In the genomic region with DNA sequence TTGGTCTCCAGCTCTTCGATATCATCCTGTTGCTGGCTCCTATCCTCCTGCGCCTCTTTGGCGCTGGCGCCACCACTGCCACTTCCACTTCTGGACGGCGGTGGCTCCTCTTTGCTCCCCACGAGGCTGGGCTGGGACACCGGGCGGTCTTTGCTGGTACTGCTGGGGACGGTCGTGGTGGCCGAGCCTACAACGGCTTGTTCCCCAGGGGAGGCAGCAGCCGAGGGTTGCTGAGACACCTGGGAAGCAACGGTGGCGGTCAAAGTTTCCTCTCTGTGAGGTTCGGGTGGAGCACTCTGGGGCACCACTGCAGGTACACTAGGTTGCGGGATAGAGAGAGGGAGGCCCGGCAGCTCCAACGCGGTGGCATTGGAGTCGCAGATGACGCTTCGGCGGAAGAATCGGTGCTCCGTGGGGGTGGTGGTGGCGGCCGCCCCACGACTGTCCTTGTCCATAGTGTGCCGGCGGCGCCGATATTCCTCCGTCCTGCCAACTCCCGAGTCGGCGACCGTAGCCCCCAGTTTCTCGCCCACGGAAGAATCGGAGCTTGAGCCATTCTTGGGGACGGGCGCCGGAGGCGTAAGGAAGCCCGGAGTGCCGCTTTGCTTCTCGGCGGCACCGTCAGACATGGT, we compare ENCODE assay signal across 9 mouse cellular contexts. TPM values are rescaled to one million over a fixed set of nuclear protein-coding genes. Genes with fewer than 3 reads are reported as not detected.
DNase-seq lines count a peak whose midpoint lies in the region; ATAC-seq and TF ChIP-seq lines count a peak whose summit lies in the region.
"Had no signal": no experiment of that assay in that cellular context is flagged by ENCODE, and none has a peak within 500 bp of the region (broad histone marks: within the 10 kb centered on the region; RNA-seq: fewer than 3 reads in every experiment).

No protein-coding gene starts in this region.

- peaks cover 50% of the 10 kb centered on the region for H3K4me1 ChIP-seq in E14TG2a.4 (replicated peaks; ENCODE audit: low read depth, low read length)
- peaks cover 26% of the 10 kb centered on the region for H3K4me1 ChIP-seq in forebrain, embryonic 13.5 days
- peaks cover 10% of the 10 kb centered on the region for H3K4me1 ChIP-seq in heart, postnatal 0 days (ENCODE audit: control insufficient read depth, insufficient read depth)
- H3K4me1 ChIP-seq in liver, postnatal 0 days (ENCODE audit: insufficient read depth), result peaks cover 14% of the 10 kb centered on the region
- H3K4me1 ChIP-seq in neural tube, embryonic 12.5 days, result peaks cover 15% of the 10 kb centered on the region
- peaks cover 5% of the 10 kb centered on the region; the same call in 1 of the 2 replicates for H3K4me1 ChIP-seq in stomach, postnatal 0 days (replicated peaks; ENCODE audit: control insufficient read depth, insufficient read depth)

- H3K27ac ChIP-seq in forebrain, embryonic 13.5 days, result peak overlapping the region; percentile 98
- peak overlapping the region; percentile 98 for H3K27ac ChIP-seq in heart, postnatal 0 days (ENCODE audit: low read depth)
- H3K27ac ChIP-seq in liver, postnatal 0 days (ENCODE audit: low read depth), result peak overlapping the region; percentile 97
- no peak overlapping the region; the same call in 1 of the 2 replicates for H3K27ac ChIP-seq in neural tube, embryonic 12.5 days
- H3K27ac ChIP-seq in stomach, postnatal 0 days (replicated peaks), result peak overlapping the region; percentile 99

- TF ChIP-seq CTCF in E14TG2a.4 (conservative IDR thresholded peaks at IDR 0.05; ENCODE audit: low read length), result no peak
- TF ChIP-seq CTCF in heart, postnatal 0 days (IDR thresholded peaks at IDR 0.05; ENCODE audit: low read depth), result peak; percentile 55
- TF ChIP-seq CTCF in liver, postnatal 0 days (IDR thresholded peaks at IDR 0.05; ENCODE audit: low read depth), result peak; percentile 75
- peak; percentile 72 for TF ChIP-seq CTCF in stomach, postnatal 0 days (IDR thresholded peaks at IDR 0.05; ENCODE audit: low read depth)

- peak; percentile 73 for DNase-seq in c-Kit-positive CD71-negative TER-119-negative erythroid progenitor cells, embryonic 14.5 days (ENCODE audit: low read depth)
- peak; percentile 81 for DNase-seq in heart, postnatal 0 days (ENCODE audit: low spot score)
- peak; percentile 42 to 78 for DNase-seq in kidney, postnatal 36 days
- DNase-seq in liver, postnatal 0 days, result peak; percentile 89
- DNase-seq in stomach, postnatal 0 days (ENCODE audit: low spot score), result peak; percentile 87

- TF ChIP-seq EP300 in heart, postnatal 0 days (IDR thresholded peaks at IDR 0.05; ENCODE audit: low read depth), result no peak
- no peak for TF ChIP-seq EP300 in liver, postnatal 0 days (IDR thresholded peaks at IDR 0.05; ENCODE audit: low read depth)
- TF ChIP-seq EP300 in stomach, postnatal 0 days (optimal IDR thresholded peaks at IDR 0.05), result no peak

- no peaks in the 10 kb centered on the region for H3K9me3 ChIP-seq in E14TG2a.4 (ENCODE audit: low read length)
- no peaks in the 10 kb centered on the region for H3K9me3 ChIP-seq in forebrain, embryonic 13.5 days (replicated peaks)
- H3K9me3 ChIP-seq in heart, postnatal 0 days (replicated peaks; ENCODE audit: control insufficient read depth, low read length), result no peaks in the 10 kb centered on the region
- no peaks in the 10 kb centered on the region for H3K9me3 ChIP-seq in liver, postnatal 0 days (ENCODE audit: low read length)
- no peaks in the 10 kb centered on the region for H3K9me3 ChIP-seq in neural tube, embryonic 12.5 days
- no peaks in the 10 kb centered on the region for H3K9me3 ChIP-seq in stomach, postnatal 0 days (ENCODE audit: control insufficient read depth, low read length)

- H3K4me3 ChIP-seq in E14TG2a.4 (replicated peaks; ENCODE audit: low read length), result peak overlapping the region; percentile 90
- peak overlapping the region; percentile 99 for H3K4me3 ChIP-seq in forebrain, embryonic 13.5 days
- H3K4me3 ChIP-seq in heart, postnatal 0 days (ENCODE audit: low read depth, low read length), result peak overlapping the region; percentile 78
- peak overlapping the region; percentile 80 for H3K4me3 ChIP-seq in liver, postnatal 0 days (ENCODE audit: low read depth, low read length)
- peak overlapping the region; percentile 68 for H3K4me3 ChIP-seq in neural tube, embryonic 12.5 days
- H3K4me3 ChIP-seq in stomach, postnatal 0 days (ENCODE audit: low read depth, low read length), result peak overlapping the region; percentile 85

- H3K27me3 ChIP-seq in E14TG2a.4 (ENCODE audit: insufficient read depth, low read length), result no peaks in the 10 kb centered on the region
- H3K27me3 ChIP-seq in forebrain, embryonic 13.5 days, result no peaks in the 10 kb centered on the region
- H3K27me3 ChIP-seq in heart, postnatal 0 days (ENCODE audit: control insufficient read depth, insufficient read depth, low read length), result no peaks in the 10 kb centered on the region
- H3K27me3 ChIP-seq in liver, postnatal 0 days (ENCODE audit: insufficient read depth, low read length), result no peaks in the 10 kb centered on the region
- no peaks in the 10 kb centered on the region for H3K27me3 ChIP-seq in neural tube, embryonic 12.5 days (replicated peaks)
- H3K27me3 ChIP-seq in stomach, postnatal 0 days (ENCODE audit: control insufficient read depth, insufficient read depth, low read length), result no peaks in the 10 kb centered on the region

- peak overlapping the region; percentile 89 for H3K4me2 ChIP-seq in forebrain, embryonic 13.5 days
- peak overlapping the region; percentile 88 for H3K4me2 ChIP-seq in heart, postnatal 0 days (ENCODE audit: low read depth, low read length)
- H3K4me2 ChIP-seq in liver, postnatal 0 days (ENCODE audit: low read depth, low read length), result peak overlapping the region; percentile 90
- peak overlapping the region; percentile 93 for H3K4me2 ChIP-seq in neural tube, embryonic 12.5 days (replicated peaks)
- peak overlapping the region; percentile 93 for H3K4me2 ChIP-seq in stomach, postnatal 0 days (replicated peaks; ENCODE audit: low read depth)

- no peak for ATAC-seq in forebrain, embryonic 13.5 days
- ATAC-seq in heart, postnatal 0 days (ENCODE audit: insufficient read depth, low read depth), result peak; percentile 42
- ATAC-seq in liver, postnatal 0 days, result peak; percentile 19
- ATAC-seq in neural tube, embryonic 12.5 days (ENCODE audit: low FRiP score, low read depth), result peak; percentile 15; the same call in 1 of the 2 replicates
- peak; percentile 62 for ATAC-seq in stomach, postnatal 0 days (ENCODE audit: low FRiP score, low TSS enrichment)

- H3K9ac ChIP-seq in forebrain, embryonic 13.5 days, result peak overlapping the region; percentile 94
- H3K9ac ChIP-seq in heart, postnatal 0 days (replicated peaks; ENCODE audit: low read depth, low read length), result peak overlapping the region; percentile 83
- peak overlapping the region; percentile 91 for H3K9ac ChIP-seq in liver, postnatal 0 days (replicated peaks)
- H3K9ac ChIP-seq in neural tube, embryonic 12.5 days, result peak overlapping the region; percentile 76
- peak overlapping the region; percentile 87 for H3K9ac ChIP-seq in stomach, postnatal 0 days (ENCODE audit: low read length)

- H3K36me3 ChIP-seq in E14TG2a.4 (ENCODE audit: insufficient read depth, low read length), result peaks cover 45% of the 10 kb centered on the region
- H3K36me3 ChIP-seq in forebrain, embryonic 13.5 days (ENCODE audit: poor library complexity, severe bottlenecking), result peaks cover 7% of the 10 kb centered on the region; the same call in 1 of the 2 replicates
- no peaks in the 10 kb centered on the region for H3K36me3 ChIP-seq in heart, postnatal 0 days (replicated peaks; ENCODE audit: control insufficient read depth, insufficient read depth, low read length)
- H3K36me3 ChIP-seq in liver, postnatal 0 days (replicated peaks; ENCODE audit: insufficient read depth, low read length), result peaks cover 19% of the 10 kb centered on the region
- peaks cover 5% of the 10 kb centered on the region; the same call in 1 of the 2 replicates for H3K36me3 ChIP-seq in neural tube, embryonic 12.5 days
- no peaks in the 10 kb centered on the region for H3K36me3 ChIP-seq in stomach, postnatal 0 days (ENCODE audit: control insufficient read depth, insufficient read depth, low read length)

- WGBS in forebrain, embryonic 13.5 days, result under 1% methylated on average over 51 of the region's 51 CpGs
- 1% methylated on average over 51 of the region's 51 CpGs for WGBS in heart, postnatal 0 days
- under 1% methylated on average over 51 of the region's 51 CpGs for WGBS in liver, postnatal 0 days (ENCODE audit: insufficient replicate concordance)
- under 1% methylated on average over 51 of the region's 51 CpGs for WGBS in neural tube, embryonic 12.5 days
- under 1% methylated on average over 51 of the region's 51 CpGs for WGBS in stomach, postnatal 0 days

RNA-seq across cellular contexts. Expression of a gene that starts 1.4 kb away (rescaled TPM):
- polyA plus RNA-seq in forebrain, embryonic 13.5 days (2015; fragmentation: Nextera tagmentation; extraction: Ambion mirVana), result 59.2 and 61.2 TPM in 2 replicates
- 179 TPM in 2 replicates for total RNA-seq in heart, postnatal 0 days (2014; rRNA removed; ENCODE audit: low replicate concordance)
- 50.9 and 59.2 TPM in 2 replicates for polyA plus RNA-seq in heart, postnatal 0 days (2015; fragmentation: Nextera tagmentation; extraction: Ambion mirVana)
- 26.6 and 27.5 TPM in 2 replicates for polyA plus RNA-seq in liver, postnatal 0 days (2015; fragmentation: Nextera tagmentation; extraction: Ambion mirVana)
- 51.5 and 57.9 TPM in 2 replicates for polyA plus RNA-seq in neural tube, embryonic 12.5 days (2016; fragmentation: Nextera tagmentation; extraction: Ambion mirVana)
- 28.8 and 31.2 TPM in 2 replicates for polyA plus RNA-seq in stomach, postnatal 0 days (2015; fragmentation: Nextera tagmentation; extraction: Ambion mirVana)

RNA-seq across cellular contexts. Expression of a gene that starts 56.0 kb away (rescaled TPM):
- polyA plus RNA-seq in forebrain, embryonic 13.5 days (2015; fragmentation: Nextera tagmentation; extraction: Ambion mirVana), result not detected in 2 replicates
- total RNA-seq in heart, postnatal 0 days (2014; rRNA removed; ENCODE audit: low replicate concordance), result 27.4 TPM in 1 of 2 replicates, not detected in the other
- polyA plus RNA-seq in heart, postnatal 0 days (2015; fragmentation: Nextera tagmentation; extraction: Ambion mirVana), result not detected in 2 replicates
- polyA plus RNA-seq in liver, postnatal 0 days (2015; fragmentation: Nextera tagmentation; extraction: Ambion mirVana), result 0.31 TPM in 1 of 2 replicates, not detected in the other
- not detected in 2 replicates for polyA plus RNA-seq in neural tube, embryonic 12.5 days (2016; fragmentation: Nextera tagmentation; extraction: Ambion mirVana)
- not detected in 2 replicates for polyA plus RNA-seq in stomach, postnatal 0 days (2015; fragmentation: Nextera tagmentation; extraction: Ambion mirVana)
- polyA plus RNA-seq: large intestine, adult 2 months had no signal
